In genomic region chr1:62795307-62796037, GRCm38 (mm10) we compare ENCODE assay signal across 8 mouse cellular contexts.
DNase-seq lines count a peak whose midpoint lies in the region; ATAC-seq and TF ChIP-seq lines count a peak whose summit lies in the region.

No protein-coding gene starts in this region.

- peak; percentile 32; the same call in 1 of the 2 replicates for TF ChIP-seq CTCF in bone marrow, adult 2 months (IDR thresholded peaks at IDR 0.05; ENCODE audit: control insufficient read depth, insufficient read depth, low read length)

- no peaks in the 10 kb centered on the region for H3K36me3 ChIP-seq in heart, embryonic 13.5 days
- H3K36me3 ChIP-seq in kidney, embryonic 15.5 days: no peaks in the 10 kb centered on the region
- H3K36me3 ChIP-seq in neural tube, embryonic 13.5 days: no peaks in the 10 kb centered on the region

- H3K27me3 ChIP-seq in heart, embryonic 13.5 days (replicated peaks): no peaks in the 10 kb centered on the region
- peaks cover 11% of the 10 kb centered on the region; the same call in 1 of the 2 replicates for H3K27me3 ChIP-seq in kidney, embryonic 15.5 days
- H3K27me3 ChIP-seq in neural tube, embryonic 13.5 days: 0 out of 2 replicates have a peak, but pooled peaks cover 4% of the 10 kb centered on the region

- peak overlapping the region; percentile 36 for H3K4me3 ChIP-seq in bone marrow, adult 2 months (replicated peaks; ENCODE audit: control insufficient read depth, low read depth, low read length)
- peak overlapping the region; percentile 55 for H3K4me3 ChIP-seq in heart, embryonic 13.5 days
- H3K4me3 ChIP-seq in kidney, embryonic 15.5 days (replicated peaks): peak overlapping the region; percentile 42
- peak overlapping the region; percentile 15; the same call in 1 of the 2 replicates for H3K4me3 ChIP-seq in neural tube, embryonic 13.5 days

- H3K4me2 ChIP-seq in heart, embryonic 13.5 days: peak overlapping the region; percentile 69
- peak overlapping the region; percentile 72 for H3K4me2 ChIP-seq in kidney, embryonic 15.5 days
- peak overlapping the region; percentile 43 for H3K4me2 ChIP-seq in neural tube, embryonic 13.5 days

- 47% methylated on average over 28 of the region's 28 CpGs for WGBS in bone marrow, adult 2 months
- WGBS in heart, embryonic 13.5 days: 22% methylated on average over 28 of the region's 28 CpGs
- WGBS in kidney, embryonic 15.5 days: 22% methylated on average over 28 of the region's 28 CpGs
- 30% methylated on average over 28 of the region's 28 CpGs for WGBS in neural tube, embryonic 13.5 days

- H3K4me1 ChIP-seq in bone marrow, adult 2 months (ENCODE audit: control insufficient read depth, insufficient read depth, low read length): no peaks in the 10 kb centered on the region
- peaks cover 22% of the 10 kb centered on the region for H3K4me1 ChIP-seq in heart, embryonic 13.5 days
- peaks cover 23% of the 10 kb centered on the region for H3K4me1 ChIP-seq in kidney, embryonic 15.5 days
- H3K4me1 ChIP-seq in neural tube, embryonic 13.5 days (replicated peaks): peaks cover 23% of the 10 kb centered on the region

- no peak for TF ChIP-seq POLR2A in bone marrow, adult 2 months (IDR thresholded peaks at IDR 0.05; ENCODE audit: borderline replicate concordance, control insufficient read depth, low read depth, low read length)

- H3K9me3 ChIP-seq in heart, embryonic 13.5 days: no peaks in the 10 kb centered on the region
- H3K9me3 ChIP-seq in kidney, embryonic 15.5 days (replicated peaks): no peaks in the 10 kb centered on the region
- no peaks in the 10 kb centered on the region for H3K9me3 ChIP-seq in neural tube, embryonic 13.5 days

- H3K27ac ChIP-seq in bone marrow, adult 2 months (ENCODE audit: control insufficient read depth, insufficient read depth, low read depth, low read length, poor library complexity): no peak overlapping the region
- H3K27ac ChIP-seq in heart, embryonic 13.5 days (replicated peaks): no peak overlapping the region; the same call in 1 of the 2 replicates
- no peak overlapping the region for H3K27ac ChIP-seq in kidney, embryonic 15.5 days
- no peak overlapping the region for H3K27ac ChIP-seq in neural tube, embryonic 13.5 days (replicated peaks)

- DNase-seq in layer of hippocampus, adult 11-12 months (ENCODE audit: low spot score): peak; percentile 52
- no peak for DNase-seq in layer of hippocampus, adult 9-11 months
- peak; percentile 46 to 66 for DNase-seq in lung, adult 18-20 months
- DNase-seq in thymus, postnatal 14 days: peak; percentile 63

- ATAC-seq in heart, embryonic 13.5 days (ENCODE audit: extremely low read depth, insufficient number of reproducible peaks, low FRiP score, low TSS enrichment): peak; percentile 42
- ATAC-seq in kidney, embryonic 15.5 days (replicated peaks; ENCODE audit: low FRiP score): peak; percentile 83
- ATAC-seq in neural tube, embryonic 13.5 days (ENCODE audit: low read depth): peak; percentile 75

- H3K9ac ChIP-seq in heart, embryonic 13.5 days: peak overlapping the region; percentile 73
- no peak overlapping the region for H3K9ac ChIP-seq in kidney, embryonic 15.5 days
- H3K9ac ChIP-seq in neural tube, embryonic 13.5 days: no peak overlapping the region
